Mouse (Mus musculus) limb, embryonic 13.5 days (tissue): Measurements from ENCODE around the gene Rad51b. TPM values are rescaled to one million over a fixed set of nuclear protein-coding genes. Genes with fewer than 3 reads are reported as not detected.

ENCODE experiments used
- ATAC-seq: fragments of 200-750 bp; cut with Nextera tagmentation; 2 replicates; pipeline ENCODE4 v1.8.0; 2017; ENCODE audit warnings: low read depth, moderate number of reproducible peaks, moderate TSS enrichment; ENCODE audit not compliant: low FRiP score
- H3K27ac ChIP-seq: fragments of 300-500 bp; sonication (generic); 2 replicates; pipeline ENCODE4 v1.5.1; 2015; ENCODE audit warnings: inconsistent platforms, mild to moderate bottlenecking, moderate library complexity
- H3K27me3 ChIP-seq: fragments of 300-500 bp; sonication (generic); 2 replicates; pipeline ENCODE4 v1.6.1; 2015; ENCODE audit warnings: mild to moderate bottlenecking, inconsistent platforms
- H3K36me3 ChIP-seq: fragments of 300-500 bp; sonication (generic); 2 replicates; pipeline ENCODE4 v1.6.1; 2015; ENCODE audit warnings: inconsistent platforms, mild to moderate bottlenecking, moderate library complexity
- H3K4me1 ChIP-seq: fragments of 300-500 bp; sonication (generic); 2 replicates; pipeline ENCODE4 v1.6.1; 2015; ENCODE audit warnings: inconsistent platforms
- H3K4me2 ChIP-seq: fragments of 300-500 bp; sonication (generic); replicated peaks from 2 replicates; pipeline ENCODE4 v1.6.1; 2015; ENCODE audit warnings: inconsistent platforms, mild to moderate bottlenecking, moderate library complexity
- H3K4me3 ChIP-seq: fragments of 300-500 bp; sonication (generic); 2 replicates; pipeline ENCODE4 v1.5.1; 2015; ENCODE audit warnings: moderate library complexity, mild to moderate bottlenecking, inconsistent platforms
- H3K9ac ChIP-seq: fragments of 300-500 bp; sonication (generic); 2 replicates; pipeline ENCODE4 v1.6.1; 2015; ENCODE audit warnings: mild to moderate bottlenecking, inconsistent platforms
- H3K9me3 ChIP-seq: fragments of 300-500 bp; sonication (generic); 2 replicates; pipeline ENCODE4 v1.6.1; 2016; ENCODE audit warnings: inconsistent platforms
- WGBS: fragments of 180-500 bp; shearing (Covaris S2); methylation state at CpG from one replicate; pipeline ENCODE4 v1.1.7; 2015; 5-methylcytosine and 5-hydroxymethylcytosine counted together
- polyA plus RNA-seq: library from polyadenylated mRNA; unstranded; fragments of >200 nt; fragmentation: Nextera tagmentation; extraction: Ambion mirVana; gene quantifications from 2 replicates; pipeline ENCODE4 v1.2.1, GENCODE M21; 2015

Gene Rad51b
- polyA plus RNA-seq, 1 experiment from 2014 or later = 7.6 TPM

- Histone ChIP-seq H3K36me3 (no peaks in the 10 kb centered on the region), H3K27me3 (no peaks in the 10 kb centered on the region), H3K4me2 (no peak overlapping the region), H3K27ac (peak overlapping the region; percentile 22; the same call in 1 of the 2 replicates), H3K9ac (no peak overlapping the region), H3K4me3 (no peak overlapping the region), H3K4me1 (peaks cover 60% of the 10 kb centered on the region), H3K9me3 (no peaks in the 10 kb centered on the region)
- WGBS = 31% methylated on average over 10 of the region's 10 CpGs
- no peak for ATAC-seq
Measured at GRCm38 (mm10) chr12:79807410-79807847, 510.3 kb downstream of the Rad51b start.

GRCm38 (mm10) chr12:79807938-79808401 is 510.9 kb downstream of the Rad51b start:
- WGBS = 84% methylated on average over 8 of the region's 8 CpGs
- Histone ChIP-seq H3K36me3 (no peaks in the 10 kb centered on the region), H3K27ac (no peak overlapping the region), H3K27me3 (no peaks in the 10 kb centered on the region), H3K4me2 (no peak overlapping the region), H3K9ac (no peak overlapping the region), H3K4me3 (no peak overlapping the region), H3K9me3 (no peaks in the 10 kb centered on the region), H3K4me1 (peaks cover 60% of the 10 kb centered on the region)
- no peak for ATAC-seq

GRCm38 (mm10) chr12:79808426-79809398 is 511.6 kb downstream of the Rad51b start:
- 82% methylated on average over 18 of the region's 18 CpGs for WGBS
- Histone ChIP-seq H3K9me3 (no peaks in the 10 kb centered on the region), H3K9ac (no peak overlapping the region), H3K4me1 (peaks cover 68% of the 10 kb centered on the region), H3K4me3 (no peak overlapping the region), H3K27ac (no peak overlapping the region), H3K4me2 (no peak overlapping the region), H3K36me3 (no peaks in the 10 kb centered on the region), H3K27me3 (no peaks in the 10 kb centered on the region)
- ATAC-seq = no peak

- ATAC-seq = no peak
- no peak overlapping the region for H3K27ac ChIP-seq
- H3K4me2 ChIP-seq = no peak overlapping the region
- no peaks in the 10 kb centered on the region for H3K9me3 ChIP-seq
- H3K36me3 ChIP-seq = no peaks in the 10 kb centered on the region
- 77% methylated on average over 5 of the region's 5 CpGs for WGBS
- H3K9ac ChIP-seq = no peak overlapping the region
- H3K4me1 ChIP-seq = peaks cover 72% of the 10 kb centered on the region
- no peak overlapping the region for H3K4me3 ChIP-seq
- H3K27me3 ChIP-seq = no peaks in the 10 kb centered on the region
Measured at GRCm38 (mm10) chr12:79809518-79809917, 512.4 kb downstream of the Rad51b start.

- Histone ChIP-seq H3K9ac (no peak overlapping the region), H3K27ac (no peak overlapping the region), H3K36me3 (no peaks in the 10 kb centered on the region), H3K9me3 (no peaks in the 10 kb centered on the region), H3K27me3 (no peaks in the 10 kb centered on the region), H3K4me2 (no peak overlapping the region), H3K4me1 (peaks cover 53% of the 10 kb centered on the region), H3K4me3 (no peak overlapping the region)
- ATAC-seq = no peak
- WGBS = 73% methylated on average over 8 of the region's 8 CpGs
Measured at GRCm38 (mm10) chr12:79812422-79812821, 515.3 kb downstream of the Rad51b start.

GRCm38 (mm10) chr12:79812838-79813563 is 515.9 kb downstream of the Rad51b start:
- H3K27me3 ChIP-seq = no peaks in the 10 kb centered on the region
- H3K4me2 ChIP-seq = no peak overlapping the region
- H3K4me1 ChIP-seq = peaks cover 50% of the 10 kb centered on the region
- no peaks in the 10 kb centered on the region for H3K36me3 ChIP-seq
- no peak for ATAC-seq
- H3K27ac ChIP-seq = no peak overlapping the region; the same call in 1 of the 2 replicates
- no peak overlapping the region for H3K9ac ChIP-seq
- no peaks in the 10 kb centered on the region for H3K9me3 ChIP-seq
- no peak overlapping the region for H3K4me3 ChIP-seq
- 77% methylated on average over 18 of the region's 18 CpGs for WGBS

- Histone ChIP-seq H3K4me1 (peaks cover 49% of the 10 kb centered on the region), H3K9ac (no peak overlapping the region), H3K27me3 (no peaks in the 10 kb centered on the region), H3K9me3 (no peaks in the 10 kb centered on the region), H3K36me3 (no peaks in the 10 kb centered on the region), H3K4me3 (no peak overlapping the region), H3K4me2 (no peak overlapping the region), H3K27ac (no peak overlapping the region)
- ATAC-seq = no peak
- WGBS = 47% methylated on average over 8 of the region's 8 CpGs
Measured at GRCm38 (mm10) chr12:79813566-79814305, 516.7 kb downstream of the Rad51b start.

GRCm38 (mm10) chr12:79814312-79815091 is 517.4 kb downstream of the Rad51b start:
- no peak for ATAC-seq
- Histone ChIP-seq H3K36me3 (no peaks in the 10 kb centered on the region), H3K27ac (no peak overlapping the region), H3K4me2 (no peak overlapping the region), H3K4me3 (no peak overlapping the region), H3K27me3 (no peaks in the 10 kb centered on the region), H3K4me1 (peaks cover 46% of the 10 kb centered on the region), H3K9me3 (no peaks in the 10 kb centered on the region), H3K9ac (no peak overlapping the region)
- 58% methylated on average over 20 of the region's 20 CpGs for WGBS

- no peaks in the 10 kb centered on the region for H3K9me3 ChIP-seq
Measured at GRCm38 (mm10) chr12:79816241-79816640, 519.2 kb downstream of the Rad51b start.

GRCm38 (mm10) chr12:79820228-79820958 is 523.3 kb downstream of the Rad51b start:
- Histone ChIP-seq H3K36me3 (no peaks in the 10 kb centered on the region), H3K4me3 (no peak overlapping the region), H3K27ac (0 out of 2 replicates have a peak overlapping the region, but pooled peaks have one; percentile 44), H3K27me3 (no peaks in the 10 kb centered on the region), H3K4me1 (peaks cover 37% of the 10 kb centered on the region), H3K9me3 (no peaks in the 10 kb centered on the region), H3K4me2 (no peak overlapping the region), H3K9ac (no peak overlapping the region)
- WGBS = 49% methylated on average over 8 of the region's 8 CpGs
- no peak for ATAC-seq

More at GRCm38 (mm10) chr12:79816241-79816640, 519.2 kb downstream of the Rad51b start:
- Histone ChIP-seq H3K4me3 (no peak overlapping the region), H3K27ac (no peak overlapping the region), H3K9ac (no peak overlapping the region), H3K4me2 (no peak overlapping the region), H3K27me3 (no peaks in the 10 kb centered on the region), H3K4me1 (peaks cover 51% of the 10 kb centered on the region), H3K36me3 (no peaks in the 10 kb centered on the region)
- 29% methylated on average over 4 of the region's 4 CpGs for WGBS
- no peak for ATAC-seq
